Mouse (Mus musculus): Measurements from ENCODE around the gene Agfg2. TPM values are rescaled to one million over a fixed set of nuclear protein-coding genes. Genes with fewer than 3 reads are reported as not detected.

The Agfg2 gene
- polyA plus RNA-seq, 1 experiment from 2014 or later, result 13.6 TPM

GRCm38 (mm10) chr5:137656977-137657376 is 27.5 kb downstream of the Agfg2 start:
- H3K9ac ChIP-seq (ENCODE audit: low read length), result no peak overlapping the region
- peak; percentile 67 for DNase-seq (ENCODE audit: low spot score)
- H3K27ac ChIP-seq (ENCODE audit: low read depth, low read length), result no peak overlapping the region
- peaks cover 12% of the 10 kb centered on the region for H3K36me3 ChIP-seq (ENCODE audit: control insufficient read depth, insufficient read depth, low read length)
- H3K4me1 ChIP-seq (ENCODE audit: control insufficient read depth, insufficient read depth, low read length), result no peaks in the 10 kb centered on the region
- H3K4me2 ChIP-seq (ENCODE audit: low read depth), result no peak overlapping the region
- no peaks in the 10 kb centered on the region for H3K9me3 ChIP-seq (ENCODE audit: control insufficient read depth, low read length)
- no peak for ATAC-seq (ENCODE audit: insufficient read depth, low FRiP score, low TSS enrichment)
- no peak overlapping the region for H3K4me3 ChIP-seq (ENCODE audit: low read depth, low read length)
- H3K27me3 ChIP-seq (ENCODE audit: control insufficient read depth, insufficient read depth, low read length), result no peaks in the 10 kb centered on the region
- 43% methylated on average over 6 of the region's 6 CpGs for WGBS

GRCm38 (mm10) chr5:137654746-137655145 is 29.8 kb downstream of the Agfg2 start:
- ATAC-seq (ENCODE audit: insufficient read depth, low FRiP score, low TSS enrichment) (no peak), DNase-seq (ENCODE audit: low spot score) (no peak)
- H3K4me3 ChIP-seq (ENCODE audit: low read depth, low read length), result no peak overlapping the region
- no peaks in the 10 kb centered on the region for H3K9me3 ChIP-seq (ENCODE audit: control insufficient read depth, low read length)
- 84% methylated on average over 7 of the region's 7 CpGs for WGBS
- no peak overlapping the region for H3K9ac ChIP-seq (ENCODE audit: low read length)
- H3K27me3 ChIP-seq (ENCODE audit: control insufficient read depth, insufficient read depth, low read length), result no peaks in the 10 kb centered on the region
- peaks cover 4% of the 10 kb centered on the region for H3K36me3 ChIP-seq (ENCODE audit: control insufficient read depth, insufficient read depth, low read length)
- no peaks in the 10 kb centered on the region for H3K4me1 ChIP-seq (ENCODE audit: control insufficient read depth, insufficient read depth, low read length)
- H3K4me2 ChIP-seq (ENCODE audit: low read depth), result no peak overlapping the region
- no peak overlapping the region for H3K27ac ChIP-seq (ENCODE audit: low read depth, low read length)

- Histone ChIP-seq H3K9ac (ENCODE audit: low read length) (no peak overlapping the region), H3K4me3 (ENCODE audit: low read depth, low read length) (no peak overlapping the region), H3K4me1 (ENCODE audit: control insufficient read depth, insufficient read depth, low read length) (no peaks in the 10 kb centered on the region), H3K4me2 (ENCODE audit: low read depth) (no peak overlapping the region), H3K27me3 (ENCODE audit: control insufficient read depth, insufficient read depth, low read length) (no peaks in the 10 kb centered on the region), H3K36me3 (ENCODE audit: control insufficient read depth, insufficient read depth, low read length) (peaks cover 2% of the 10 kb centered on the region), H3K27ac (ENCODE audit: low read depth, low read length) (no peak overlapping the region), H3K9me3 (ENCODE audit: control insufficient read depth, low read length) (no peaks in the 10 kb centered on the region)
- WGBS, result 91% methylated on average over 10 of the region's 10 CpGs
- DNase-seq (ENCODE audit: low spot score) (no peak), ATAC-seq (ENCODE audit: insufficient read depth, low FRiP score, low TSS enrichment) (no peak)
These were observed 31.2 kb downstream of the Agfg2 start for GRCm38 (mm10) chr5:137653366-137653765.

- H3K27ac ChIP-seq (ENCODE audit: low read depth, low read length), result no peak overlapping the region
- ATAC-seq (ENCODE audit: insufficient read depth, low FRiP score, low TSS enrichment), result no peak
- WGBS, result 20% methylated on average over 3 of the region's 3 CpGs
These were observed 32.1 kb downstream of the Agfg2 start for GRCm38 (mm10) chr5:137652474-137652873.

GRCm38 (mm10) chr5:137649669-137650571 is 34.6 kb downstream of the Agfg2 start:
- ATAC-seq (ENCODE audit: insufficient read depth, low FRiP score, low TSS enrichment), result no peak
- no peak for DNase-seq (ENCODE audit: low spot score)
- Histone ChIP-seq H3K4me1 (ENCODE audit: control insufficient read depth, insufficient read depth, low read length) (no peaks in the 10 kb centered on the region), H3K4me3 (ENCODE audit: low read depth, low read length) (no peak overlapping the region), H3K9ac (ENCODE audit: low read length) (no peak overlapping the region), H3K9me3 (ENCODE audit: control insufficient read depth, low read length) (no peaks in the 10 kb centered on the region), H3K27me3 (ENCODE audit: control insufficient read depth, insufficient read depth, low read length) (peaks cover 11% of the 10 kb centered on the region), H3K36me3 (ENCODE audit: control insufficient read depth, insufficient read depth, low read length) (no peaks in the 10 kb centered on the region; the same call in 1 of the 2 replicates), H3K27ac (ENCODE audit: low read depth, low read length) (no peak overlapping the region), H3K4me2 (ENCODE audit: low read depth) (no peak overlapping the region)
- 15% methylated on average over 17 of the region's 18 CpGs for WGBS

More at GRCm38 (mm10) chr5:137652474-137652873, 32.1 kb downstream of the Agfg2 start:
- H3K4me2 ChIP-seq (ENCODE audit: low read depth), result no peak overlapping the region
- H3K4me1 ChIP-seq (ENCODE audit: control insufficient read depth, insufficient read depth, low read length), result no peaks in the 10 kb centered on the region
- H3K9me3 ChIP-seq (ENCODE audit: control insufficient read depth, low read length), result no peaks in the 10 kb centered on the region
- no peak overlapping the region for H3K4me3 ChIP-seq (ENCODE audit: low read depth, low read length)
- DNase-seq (ENCODE audit: low spot score), result peak; percentile 65
- H3K27me3 ChIP-seq (ENCODE audit: control insufficient read depth, insufficient read depth, low read length), result no peaks in the 10 kb centered on the region
- H3K36me3 ChIP-seq (ENCODE audit: control insufficient read depth, insufficient read depth, low read length), result peaks cover 2% of the 10 kb centered on the region
- H3K9ac ChIP-seq (ENCODE audit: low read length), result no peak overlapping the region

- DNase-seq (ENCODE audit: low spot score) (no peak), ATAC-seq (ENCODE audit: insufficient read depth, low FRiP score, low TSS enrichment) (no peak)
- Histone ChIP-seq H3K9me3 (ENCODE audit: control insufficient read depth, low read length) (no peaks in the 10 kb centered on the region), H3K4me2 (ENCODE audit: low read depth) (no peak overlapping the region), H3K27ac (ENCODE audit: low read depth, low read length) (no peak overlapping the region), H3K36me3 (ENCODE audit: control insufficient read depth, insufficient read depth, low read length) (no peaks in the 10 kb centered on the region; the same call in 1 of the 2 replicates), H3K4me3 (ENCODE audit: low read depth, low read length) (no peak overlapping the region), H3K4me1 (ENCODE audit: control insufficient read depth, insufficient read depth, low read length) (no peaks in the 10 kb centered on the region), H3K9ac (ENCODE audit: low read length) (no peak overlapping the region), H3K27me3 (ENCODE audit: control insufficient read depth, insufficient read depth, low read length) (peaks cover 18% of the 10 kb centered on the region)
- WGBS, result 52% methylated on average over 4 of the region's 4 CpGs
These were observed 35.3 kb downstream of the Agfg2 start for GRCm38 (mm10) chr5:137649251-137649650.

- H3K27me3 ChIP-seq (ENCODE audit: control insufficient read depth, insufficient read depth, low read length), result peaks cover 28% of the 10 kb centered on the region
- DNase-seq (ENCODE audit: low spot score) (no peak), ATAC-seq (ENCODE audit: insufficient read depth, low FRiP score, low TSS enrichment) (no peak)
- no peak overlapping the region for H3K4me3 ChIP-seq (ENCODE audit: low read depth, low read length)
- no peak overlapping the region for H3K9ac ChIP-seq (ENCODE audit: low read length)
- H3K9me3 ChIP-seq (ENCODE audit: control insufficient read depth, low read length), result no peaks in the 10 kb centered on the region
- H3K27ac ChIP-seq (ENCODE audit: low read depth, low read length), result no peak overlapping the region
- no peaks in the 10 kb centered on the region for H3K4me1 ChIP-seq (ENCODE audit: control insufficient read depth, insufficient read depth, low read length)
- 63% methylated on average over 9 of the region's 9 CpGs for WGBS
- H3K36me3 ChIP-seq (ENCODE audit: control insufficient read depth, insufficient read depth, low read length), result no peaks in the 10 kb centered on the region; the same call in 1 of the 2 replicates
- H3K4me2 ChIP-seq (ENCODE audit: low read depth), result no peak overlapping the region
These were observed 36.5 kb downstream of the Agfg2 start for GRCm38 (mm10) chr5:137647827-137648601.

- Histone ChIP-seq H3K36me3 (ENCODE audit: control insufficient read depth, insufficient read depth, low read length) (peaks cover 6% of the 10 kb centered on the region), H3K27ac (ENCODE audit: low read depth, low read length) (no peak within 1 kb of the TSS), H3K4me2 (ENCODE audit: low read depth) (peak within 1 kb of the TSS; percentile 35), H3K9me3 (ENCODE audit: control insufficient read depth, low read length) (no peaks in the 10 kb centered on the region), H3K4me3 (ENCODE audit: low read depth, low read length) (peak within 1 kb of the TSS; percentile 23), H3K9ac (ENCODE audit: low read length) (no peak within 1 kb of the TSS), H3K27me3 (ENCODE audit: control insufficient read depth, insufficient read depth, low read length) (peaks cover 28% of the 10 kb centered on the region), H3K4me1 (ENCODE audit: control insufficient read depth, insufficient read depth, low read length) (no peaks in the 10 kb centered on the region)
- DNase-seq (ENCODE audit: low spot score) (no peak), ATAC-seq (ENCODE audit: insufficient read depth, low FRiP score, low TSS enrichment) (no peak)
- 7% methylated on average over 11 of the region's 11 CpGs for WGBS
These were observed 38.9 kb downstream of the Agfg2 start, which contains the start of gene Irs3 for GRCm38 (mm10) chr5:137645652-137646091. Gene Irs3 (minus strand): TSS chr5:137645714.

All from neural tube, embryonic 11.5 days (tissue).